Mouse (Mus musculus) small intestine, adult 2 months (tissue): ENCODE results near the gene Btg4. TPM values are rescaled to one million over a fixed set of nuclear protein-coding genes. Genes with fewer than 3 reads are reported as not detected.

ENCODE experiments used
- H3K27ac ChIP-seq: fragments of 200-500 bp; 2 replicates; pipeline ENCODE4 v1.5.1; 2012; ENCODE audit warnings: low read depth, low read length, control low read depth, inconsistent platforms; ENCODE audit not compliant: insufficient read depth
- H3K27me3 ChIP-seq: fragments of 200-500 bp; 2 replicates; pipeline ENCODE4 v1.6.1; 2012; ENCODE audit warnings: mild to moderate bottlenecking, moderate library complexity, low read length, inconsistent platforms; ENCODE audit not compliant: control insufficient read depth, insufficient read depth
- H3K36me3 ChIP-seq: fragments of 200-500 bp; 2 replicates; pipeline ENCODE4 v1.6.1; 2012; ENCODE audit warnings: mild to moderate bottlenecking, low read length, control low read depth, inconsistent platforms; ENCODE audit not compliant: control insufficient read depth, insufficient read depth
- H3K4me1 ChIP-seq: fragments of 200-500 bp; 2 replicates; pipeline ENCODE4 v1.6.1; 2012; ENCODE audit warnings: low read length, inconsistent platforms, mixed read lengths; ENCODE audit not compliant: control insufficient read depth, insufficient read depth, insufficient read length
- H3K4me3 ChIP-seq: fragments of 200-500 bp; 2 replicates; pipeline ENCODE4 v1.5.1; 2012; ENCODE audit warnings: low read depth, mild to moderate bottlenecking, control low read depth, inconsistent platforms, low read length, moderate library complexity
- CTCF ChIP-seq: fragments of 200-500 bp; IDR thresholded peaks from 2 replicates; pipeline ENCODE4 v1.5.1; 2012; ENCODE audit warnings: low read depth, mild to moderate bottlenecking, control low read depth, inconsistent platforms, low read length, moderate library complexity, mixed read lengths; ENCODE audit not compliant: insufficient replicate concordance, insufficient read length; ENCODE audit errors: extremely low read depth
- POLR2A ChIP-seq: fragments of 200-500 bp; IDR thresholded peaks from 2 replicates; pipeline ENCODE4 v1.6.1; 2012; ENCODE audit warnings: low read depth, mild to moderate bottlenecking, control low read depth, inconsistent platforms, low read length, moderate library complexity
- WGBS: fragments of 180-500 bp; shearing (Covaris S2); methylation state at CpG from one replicate; pipeline ENCODE4 v1.1.7; 2018; 5-methylcytosine and 5-hydroxymethylcytosine counted together
- polyA plus RNA-seq: library from polyadenylated mRNA; depleted of rRNA; stranded (reverse); fragments of >200 nt; gene quantifications from 2 replicates; pipeline ENCODE4 v1.2.3, GENCODE M21; 2012; rRNA removed

Btg4 gene
- not detected in 2 replicates for polyA plus RNA-seq

- WGBS: 82% methylated on average over 2 of the region's 2 CpGs
- Histone ChIP-seq H3K36me3 (no peaks in the 10 kb centered on the region), H3K4me3 (no peak within 1 kb of the TSS), H3K27ac (no peak within 1 kb of the TSS), H3K4me1 (no peaks in the 10 kb centered on the region), H3K27me3 (no peaks in the 10 kb centered on the region; the same call in 1 of the 2 replicates)
- TF ChIP-seq POLR2A (no peak), CTCF (no peak)
These were observed at the start of gene Btg4 for GRCm38 (mm10) chr9:51060601-51061000. TSS of gene Btg4 (plus strand) at chr9:51060901.

GRCm38 (mm10) chr9:51013644-51014043, 47.1 kb upstream of the Btg4 start:
- Histone ChIP-seq H3K27me3 (no peaks in the 10 kb centered on the region), H3K36me3 (no peaks in the 10 kb centered on the region), H3K27ac (no peak overlapping the region), H3K4me1 (no peaks in the 10 kb centered on the region), H3K4me3 (no peak overlapping the region)
- no peak for TF ChIP-seq CTCF
- TF ChIP-seq POLR2A: no peak
- WGBS: 82% methylated on average over 1 of the region's 1 CpGs

GRCm38 (mm10) chr9:51015732-51016131, 45.0 kb upstream of the Btg4 start:
- no peaks in the 10 kb centered on the region for H3K36me3 ChIP-seq
- no peak overlapping the region for H3K4me3 ChIP-seq
- H3K27ac ChIP-seq: no peak overlapping the region
- no peaks in the 10 kb centered on the region for H3K4me1 ChIP-seq
- 8% methylated on average over 4 of the region's 4 CpGs for WGBS
- H3K27me3 ChIP-seq: no peaks in the 10 kb centered on the region
- TF ChIP-seq CTCF: no peak
- no peak for TF ChIP-seq POLR2A

GRCm38 (mm10) chr9:51019670-51020069, 41.0 kb upstream of the Btg4 start:
- WGBS: 73% methylated on average over 7 of the region's 7 CpGs
- no peaks in the 10 kb centered on the region for H3K36me3 ChIP-seq
- H3K4me1 ChIP-seq: no peaks in the 10 kb centered on the region
- H3K4me3 ChIP-seq: no peak overlapping the region
- no peaks in the 10 kb centered on the region for H3K27me3 ChIP-seq
- H3K27ac ChIP-seq: no peak overlapping the region
- no peak for TF ChIP-seq POLR2A
- TF ChIP-seq CTCF: no peak

- Histone ChIP-seq H3K4me3 (no peak overlapping the region), H3K36me3 (no peaks in the 10 kb centered on the region), H3K27ac (no peak overlapping the region), H3K4me1 (no peaks in the 10 kb centered on the region), H3K27me3 (no peaks in the 10 kb centered on the region)
- TF ChIP-seq CTCF (no peak), POLR2A (no peak)
- 45% methylated on average over 3 of the region's 3 CpGs for WGBS
These were observed 40.4 kb upstream of the Btg4 start for GRCm38 (mm10) chr9:51020351-51020750.

GRCm38 (mm10) chr9:51021123-51021795, 39.4 kb upstream of the Btg4 start:
- no peak overlapping the region for H3K27ac ChIP-seq
- WGBS: 70% methylated on average over 4 of the region's 4 CpGs
- H3K4me1 ChIP-seq: no peaks in the 10 kb centered on the region
- H3K36me3 ChIP-seq: no peaks in the 10 kb centered on the region
- no peak overlapping the region for H3K4me3 ChIP-seq
- no peaks in the 10 kb centered on the region for H3K27me3 ChIP-seq
- no peak for TF ChIP-seq POLR2A
- no peak for TF ChIP-seq CTCF

- TF ChIP-seq CTCF (no peak), POLR2A (no peak)
- Histone ChIP-seq H3K36me3 (no peaks in the 10 kb centered on the region), H3K27ac (no peak overlapping the region), H3K27me3 (no peaks in the 10 kb centered on the region), H3K4me1 (no peaks in the 10 kb centered on the region), H3K4me3 (no peak overlapping the region)
- WGBS: 73% methylated on average over 1 of the region's 1 CpGs
These were observed 33.7 kb upstream of the Btg4 start for GRCm38 (mm10) chr9:51026952-51027351.

GRCm38 (mm10) chr9:51030147-51030546, 30.6 kb upstream of the Btg4 start:
- TF ChIP-seq CTCF: no peak
- TF ChIP-seq POLR2A: no peak
- 15% methylated on average over 1 of the region's 1 CpGs for WGBS
- no peaks in the 10 kb centered on the region for H3K27me3 ChIP-seq
- no peaks in the 10 kb centered on the region for H3K4me1 ChIP-seq
- H3K27ac ChIP-seq: no peak overlapping the region
- no peaks in the 10 kb centered on the region for H3K36me3 ChIP-seq
- H3K4me3 ChIP-seq: no peak overlapping the region
